Mouse (Mus musculus) frontal cortex, adult (tissue): ENCODE measurements at regions not wholly inside any gene's neighbourhood (a gene's known extent, or its start where the extent isn't known, plus 50 kb on each side); places are given as distances from the start of the nearest gene placed in this dataset.
A peak's percentile ranks its signal among the peaks of the same experiment; 100 is the strongest.

Experiments used
- ATAC-seq: cut with Nextera tagmentation; 2 replicates; pipeline ENCODE4 v1.9.2; 2017; ENCODE audit warnings: mild to moderate bottlenecking, moderate library complexity, mixed read lengths; ENCODE audit not compliant: low TSS enrichment

DNA sequence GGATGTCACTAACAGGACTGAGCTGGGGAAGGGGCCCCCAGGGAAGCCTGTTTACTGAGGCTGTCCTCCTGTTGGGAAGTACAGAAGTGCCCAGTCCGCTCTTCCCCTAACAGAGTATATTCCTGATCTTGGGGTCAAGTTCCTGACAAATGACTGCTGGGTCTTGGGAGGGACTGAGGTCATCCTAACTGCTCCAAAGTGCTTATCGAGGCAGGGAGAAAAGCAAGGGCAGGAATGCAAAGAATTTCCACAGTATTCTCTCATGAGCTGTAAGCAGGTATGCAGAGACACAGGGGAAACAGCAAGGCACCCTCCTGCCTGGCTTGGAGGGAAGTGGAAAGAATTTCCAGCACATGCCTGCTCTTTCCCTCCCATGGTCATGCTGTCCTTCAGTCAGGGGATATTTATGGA lies 107.9 kb downstream of the Oma1 start:
- ATAC-seq: no peak

DNA sequence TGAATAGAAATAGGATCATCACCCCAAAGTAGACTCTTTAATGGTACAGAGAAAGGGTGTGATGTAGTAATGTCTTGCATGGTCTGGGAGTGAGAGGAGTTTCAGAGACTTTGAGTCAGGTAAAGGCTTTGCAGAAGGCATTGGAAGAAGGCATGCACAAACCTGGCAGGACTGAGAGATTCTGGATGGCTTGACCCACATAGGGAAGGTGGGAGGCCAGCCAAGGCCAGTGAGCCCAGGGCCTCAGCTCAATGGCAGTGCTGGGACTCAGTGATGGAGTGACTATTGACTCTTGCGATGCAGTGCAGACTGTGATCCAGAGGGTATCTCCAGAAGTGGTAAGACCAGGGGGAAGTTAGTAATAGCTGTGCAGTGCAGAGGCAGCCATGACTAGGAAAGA lies 127.8 kb downstream of the Oma1 start:
- no peak for ATAC-seq

DNA sequence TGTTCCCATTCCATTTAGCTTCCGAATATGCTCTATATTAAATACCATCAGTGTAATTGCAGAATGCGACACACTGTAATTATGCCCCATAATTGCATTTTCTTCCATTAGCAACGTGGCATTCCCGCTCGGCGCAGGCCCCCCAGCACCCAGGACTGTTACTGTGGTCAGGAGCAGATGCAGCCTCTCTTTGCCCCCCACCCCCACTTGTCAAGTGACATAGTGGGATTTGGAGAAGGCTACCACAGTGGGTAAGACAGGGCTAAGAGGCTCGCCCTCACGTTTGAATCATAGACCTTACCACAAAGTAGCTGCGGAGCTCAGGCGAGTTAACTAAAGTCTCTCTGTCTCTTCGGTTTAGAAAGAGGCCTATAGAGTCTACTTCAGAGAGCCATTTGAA lies 128.3 kb downstream of the Oma1 start:
- ATAC-seq: no peak

DNA sequence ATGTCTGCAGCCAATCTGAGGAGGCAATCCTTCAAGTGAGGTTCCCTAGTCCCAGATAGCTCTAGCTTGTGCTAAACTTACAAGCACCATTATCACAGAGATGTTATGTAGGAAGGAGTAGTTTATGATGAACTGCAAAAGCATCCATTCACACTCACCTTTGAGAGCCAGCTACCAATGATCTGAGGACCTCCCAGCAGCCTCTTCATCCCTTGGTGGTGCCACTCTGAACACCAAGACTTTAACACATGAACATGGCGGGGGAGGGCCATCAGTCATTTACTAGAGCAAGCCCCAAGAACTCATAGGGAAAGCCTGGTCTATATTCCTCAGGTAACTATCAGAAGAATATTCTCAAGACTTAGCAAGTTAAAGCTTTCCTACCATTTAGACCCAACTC lies 135.7 kb downstream of the Oma1 start:
- ATAC-seq: no peak

DNA sequence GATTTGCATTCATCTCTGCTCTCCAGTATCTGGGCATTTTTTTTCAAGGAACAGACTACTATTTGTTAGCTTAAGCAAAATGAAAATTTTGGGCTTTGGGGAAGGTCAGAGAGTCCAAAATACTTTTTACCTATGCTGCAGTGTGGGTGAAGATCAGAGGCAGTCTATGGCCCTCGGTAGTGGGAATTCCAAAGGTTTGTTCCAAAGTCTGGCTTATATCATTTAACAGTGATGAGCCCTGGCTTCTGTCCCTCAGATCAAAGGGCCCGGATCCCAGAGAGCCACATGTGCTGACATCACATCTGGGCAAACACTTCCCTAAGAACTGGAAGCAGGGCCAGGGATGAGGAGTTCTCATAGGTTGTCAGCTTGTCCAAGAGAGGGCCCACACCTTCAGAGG lies 136.5 kb downstream of the Oma1 start:
- ATAC-seq: no peak

DNA sequence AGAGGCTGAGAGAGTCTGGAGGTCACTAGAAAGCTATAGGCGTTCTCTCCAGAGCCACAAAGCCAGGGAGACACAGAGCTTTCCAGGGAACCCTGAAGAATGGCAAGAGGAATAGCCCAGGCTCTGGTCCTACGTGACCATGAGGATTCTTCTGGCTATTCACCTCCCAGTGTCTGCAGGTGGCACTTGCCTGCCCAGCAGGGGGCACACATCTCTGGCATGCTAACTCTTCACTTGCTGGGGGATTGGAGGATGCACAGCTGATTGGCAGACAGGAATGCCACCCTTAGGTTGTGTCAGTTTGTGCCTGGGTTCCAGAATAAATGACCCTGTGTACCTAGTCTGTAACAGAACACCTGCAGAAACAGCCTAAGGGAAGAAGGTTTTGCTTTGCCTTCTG lies 141.8 kb downstream of the Oma1 start:
- no peak for ATAC-seq

DNA sequence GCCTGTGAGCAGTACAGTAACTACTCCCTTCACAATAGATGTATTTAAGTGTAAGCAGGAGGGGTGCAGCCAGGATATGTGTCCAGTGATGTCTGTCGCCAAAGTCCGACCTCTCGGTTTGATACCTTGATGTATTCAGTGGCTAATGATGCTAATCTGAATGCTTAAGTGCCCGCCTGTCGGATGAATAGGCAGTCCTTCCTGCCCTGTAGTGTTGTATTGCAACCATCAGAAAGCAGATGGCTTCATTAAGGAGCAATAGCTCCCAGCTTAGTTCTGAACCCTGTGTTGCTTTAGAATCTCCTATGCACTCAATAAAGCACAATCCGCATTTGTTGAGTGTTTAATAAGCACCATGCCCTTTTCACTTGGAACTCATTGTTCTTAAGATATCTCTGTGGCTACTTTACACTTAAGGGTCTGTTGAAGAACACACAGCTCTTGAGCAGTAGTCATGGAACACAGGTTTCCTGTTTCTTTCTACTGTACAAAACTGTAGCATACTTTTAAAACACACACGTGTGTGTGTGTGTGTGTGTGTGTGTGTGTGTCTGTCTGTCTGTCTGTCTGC lies 152.5 kb downstream of the Oma1 start:
- no peak for ATAC-seq

DNA sequence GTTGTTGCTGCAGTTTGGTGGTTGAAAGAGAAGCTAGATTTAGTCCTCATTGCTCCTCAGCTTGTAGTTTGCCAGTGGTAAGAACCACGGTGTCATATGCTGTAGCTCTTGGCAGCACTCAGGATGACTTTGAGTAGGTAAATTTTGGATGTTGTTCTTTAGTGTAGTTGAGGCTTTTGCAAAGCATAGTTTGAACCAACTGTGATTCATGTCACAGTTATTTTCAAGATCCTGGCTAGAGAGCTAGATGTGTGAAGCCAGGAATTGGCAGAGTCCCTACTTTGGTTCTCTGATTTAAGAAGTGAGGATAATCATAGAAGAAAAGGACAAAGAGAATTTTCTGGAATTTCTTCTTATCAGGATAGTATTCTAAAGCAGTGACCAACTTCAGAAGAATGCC lies 143.6 kb upstream of the Dab1 start:
- ATAC-seq: peak; percentile 97

DNA sequence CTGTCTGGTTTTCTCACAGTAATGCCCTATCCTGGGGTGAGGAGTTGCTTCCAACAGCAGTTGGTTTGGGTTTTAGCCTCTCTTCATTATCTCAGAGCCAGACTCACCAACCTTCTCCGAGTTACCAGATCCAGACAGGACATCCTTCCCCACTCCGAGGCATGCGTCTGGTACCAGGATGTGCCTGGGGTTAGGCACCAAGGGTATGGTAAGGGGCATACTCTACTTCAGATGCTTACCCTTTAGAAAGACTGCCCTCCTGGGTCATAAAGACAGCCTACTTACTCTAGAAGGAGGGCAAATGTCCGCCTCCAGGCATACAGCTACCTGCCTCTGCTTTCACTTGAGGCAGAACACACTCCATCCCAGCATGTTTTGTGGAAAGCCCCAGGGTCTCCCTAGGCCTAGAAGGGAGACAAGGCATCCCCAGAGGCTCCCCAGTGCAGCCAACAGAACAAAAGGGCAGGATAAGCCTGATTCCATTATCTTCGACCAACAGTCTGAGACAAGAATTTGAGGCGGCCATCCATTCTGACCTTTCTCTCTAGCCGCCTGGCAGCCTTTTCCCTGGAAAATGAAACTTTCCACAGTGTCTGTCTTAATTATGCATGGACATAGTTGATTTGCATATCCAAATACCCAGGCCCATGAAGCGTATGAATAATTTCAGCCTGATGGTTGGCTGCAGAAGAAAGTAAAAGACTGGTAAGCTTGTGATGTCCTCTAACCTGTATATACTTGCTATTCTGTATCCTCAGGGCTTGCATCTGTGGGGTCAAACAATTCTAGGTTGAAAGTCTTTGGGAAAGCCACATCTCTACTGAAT lies 132.8 kb upstream of the Dab1 start:
- no peak for ATAC-seq

DNA sequence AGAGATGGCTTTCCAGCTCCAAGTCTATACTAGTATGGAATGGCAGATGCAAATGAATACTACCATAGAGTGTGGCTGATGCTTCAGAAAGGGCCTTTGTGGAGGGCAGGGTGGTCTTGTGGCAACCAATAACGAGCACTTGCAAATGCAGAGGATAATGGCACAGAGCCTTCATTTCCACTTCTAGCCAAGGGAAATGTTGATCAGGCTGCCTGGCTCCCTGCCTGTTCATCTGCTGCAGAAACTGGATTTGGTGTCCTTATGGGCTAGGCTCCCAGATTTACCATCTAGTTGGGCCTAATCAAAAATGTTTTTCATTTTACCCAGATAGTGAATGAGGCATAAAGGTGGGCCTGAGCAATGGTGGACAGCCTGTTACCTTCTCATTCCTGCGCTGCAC lies 110.7 kb upstream of the Dab1 start:
- ATAC-seq: no peak

DNA sequence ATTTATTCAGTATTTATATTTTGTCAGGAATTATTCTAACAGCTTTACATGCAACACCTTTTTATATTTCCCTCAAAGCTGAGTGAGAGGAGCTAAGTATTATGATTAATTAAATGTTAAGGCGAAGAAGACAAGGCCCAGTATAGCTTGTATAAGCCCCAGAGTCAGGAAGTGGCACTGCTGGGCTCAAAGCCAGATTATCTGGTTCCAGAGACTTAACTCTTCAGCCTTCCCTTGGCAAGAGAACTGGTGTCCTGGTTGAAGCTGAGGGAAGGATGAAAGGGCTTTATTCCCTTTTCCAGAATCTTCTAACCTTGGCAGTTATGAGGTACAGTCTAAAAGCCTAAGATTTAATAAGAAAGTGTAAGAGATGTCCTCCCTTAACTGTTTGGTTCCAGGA lies 106.3 kb upstream of the Dab1 start:
- no peak for ATAC-seq

DNA sequence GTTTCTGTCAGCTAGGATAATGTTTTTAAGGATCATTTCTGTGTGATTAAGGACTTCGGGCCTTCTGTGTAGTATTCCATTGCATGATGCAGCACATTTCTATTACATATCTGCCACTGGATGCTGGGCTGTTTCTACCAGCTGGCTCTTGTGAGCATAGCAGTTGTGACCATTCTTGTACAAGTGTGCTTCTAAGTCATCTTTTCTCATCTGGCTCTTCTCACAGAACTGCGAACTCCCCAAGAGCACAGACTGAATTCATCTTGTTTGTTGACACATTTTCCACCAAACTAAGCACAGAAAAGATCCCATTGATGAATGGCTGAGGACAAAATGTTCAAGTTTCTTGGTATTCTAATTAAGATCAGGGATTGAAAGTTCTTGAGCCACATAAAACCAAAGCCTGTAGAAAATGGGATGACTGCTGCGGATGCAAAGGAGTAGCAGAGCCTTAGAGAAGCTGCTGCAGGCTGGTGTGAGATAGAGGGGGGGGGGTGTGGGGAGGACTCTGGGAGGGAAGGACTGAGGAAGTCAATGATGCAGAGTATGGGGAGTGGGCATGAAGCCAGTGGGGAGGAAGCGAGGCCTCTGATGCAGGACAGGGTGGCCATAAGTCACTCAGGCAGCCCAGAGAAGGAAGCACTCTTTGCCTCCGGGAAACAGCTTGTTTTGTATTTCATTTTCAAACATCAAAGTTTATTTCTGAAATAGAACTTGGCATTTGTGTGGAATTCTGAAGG lies 97.1 kb upstream of the Dab1 start:
- ATAC-seq: no peak

DNA sequence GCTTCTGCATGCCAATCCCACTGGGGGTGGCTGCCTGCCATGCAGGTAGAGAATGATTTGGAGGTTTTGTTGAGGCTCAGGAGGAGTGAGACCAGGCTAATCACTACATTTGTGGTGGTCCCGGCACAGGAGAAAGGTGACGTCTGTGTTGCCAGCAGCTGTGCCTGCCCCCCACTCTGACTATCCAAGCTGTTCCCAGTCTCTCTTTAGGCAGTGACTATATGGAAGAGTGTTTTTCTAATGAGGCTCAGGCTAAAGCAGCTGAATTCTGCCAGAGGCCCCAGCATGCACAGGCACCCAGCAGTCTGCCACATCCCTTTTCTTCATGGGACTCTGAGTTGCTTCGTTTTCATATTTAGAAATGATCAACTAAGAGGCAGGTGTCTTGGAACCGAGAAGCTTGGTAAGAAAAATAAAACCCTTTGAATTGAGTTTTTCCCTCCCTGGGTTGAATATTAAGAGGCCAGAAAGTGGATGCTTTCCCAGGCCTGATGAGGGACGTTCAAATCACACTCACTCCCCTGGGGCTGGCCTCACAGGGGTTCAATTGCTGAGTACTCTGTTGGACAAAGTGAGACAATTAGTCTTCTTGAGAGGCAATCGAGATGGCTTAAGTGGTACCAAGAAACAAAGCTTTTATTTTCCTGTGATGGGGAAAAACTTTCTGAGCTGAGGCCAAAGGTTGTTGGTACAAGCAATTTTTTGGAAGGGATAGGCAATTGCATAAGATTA lies 82.5 kb upstream of the Dab1 start:
- no peak for ATAC-seq

DNA sequence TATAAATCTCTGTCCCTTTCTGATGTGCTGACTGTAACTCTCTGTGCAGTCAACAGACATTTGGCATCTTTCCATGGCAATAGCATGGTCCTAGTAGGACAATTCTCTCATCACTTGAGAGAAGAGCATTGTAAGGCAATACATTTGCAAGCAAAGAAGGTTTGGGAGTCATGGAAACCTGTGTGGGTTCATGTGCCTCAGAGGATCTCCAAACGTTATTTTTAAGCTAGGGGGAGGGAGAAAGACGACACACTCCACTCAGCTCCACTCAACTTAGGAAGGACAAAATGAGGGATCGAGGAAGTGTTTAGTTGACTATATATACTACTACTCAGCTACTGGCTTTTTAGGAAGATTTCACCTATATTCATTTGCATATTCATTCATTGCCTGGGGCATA lies 78.2 kb upstream of the Dab1 start:
- ATAC-seq: peak; percentile 88

DNA sequence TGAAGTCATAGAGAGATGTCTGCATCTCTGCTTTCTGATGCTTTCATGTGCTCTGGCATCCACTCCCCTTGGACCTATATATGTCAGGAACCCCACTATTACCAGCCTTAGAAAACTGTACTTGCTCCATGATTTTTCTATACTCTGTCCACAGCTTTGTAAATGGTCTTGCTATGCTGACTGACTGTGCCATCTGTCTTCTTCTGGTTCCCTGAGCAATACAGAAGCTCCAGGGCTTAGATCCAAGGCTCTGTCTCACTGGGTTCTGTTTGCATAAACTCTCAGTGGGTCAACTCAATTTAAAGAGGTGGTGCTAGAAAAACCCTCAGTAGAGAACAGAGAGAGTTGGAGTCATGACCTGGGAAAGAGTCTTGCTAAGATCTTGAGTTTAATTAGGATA lies 71.9 kb upstream of the Dab1 start:
- no peak for ATAC-seq

DNA sequence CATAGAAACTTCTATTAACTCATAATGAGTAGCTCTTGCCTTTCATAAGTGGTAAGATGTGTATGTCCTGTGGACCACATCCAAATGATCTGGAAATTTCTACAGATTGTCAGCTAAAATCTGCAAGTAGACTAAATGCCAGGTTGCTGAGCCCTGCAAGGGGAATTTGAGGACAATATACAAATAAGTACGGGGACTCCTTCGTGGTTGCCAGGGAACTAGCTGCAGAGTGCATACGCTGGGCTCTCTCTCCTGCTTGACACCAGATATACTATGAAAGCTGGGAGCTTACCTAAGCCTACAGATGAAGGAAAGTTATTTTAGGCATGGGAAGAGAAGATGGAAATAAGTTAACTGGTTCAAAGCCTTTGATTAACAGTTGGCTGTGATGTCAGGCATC lies 66.7 kb upstream of the Dab1 start:
- ATAC-seq: peak; percentile 76

DNA sequence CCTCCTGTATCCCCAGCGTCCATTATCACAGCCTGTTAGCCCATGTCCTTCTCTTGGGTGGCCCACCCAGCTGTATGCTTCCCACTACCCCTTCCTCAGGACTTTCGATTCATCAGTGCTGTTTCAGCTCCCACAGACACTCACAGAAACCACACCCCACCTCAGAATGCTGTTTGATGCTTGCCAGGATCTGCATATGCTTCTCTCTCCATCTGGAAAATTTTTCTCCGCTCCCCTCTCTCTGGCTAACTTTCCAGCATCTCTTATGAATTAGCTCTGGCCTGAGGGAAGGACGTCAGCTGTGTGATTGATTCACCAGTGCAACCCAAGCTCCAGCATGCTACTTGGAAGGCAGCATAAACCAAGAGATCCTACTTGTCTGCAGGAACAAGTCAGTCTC lies 66.0 kb upstream of the Dab1 start:
- ATAC-seq: peak; percentile 69

DNA sequence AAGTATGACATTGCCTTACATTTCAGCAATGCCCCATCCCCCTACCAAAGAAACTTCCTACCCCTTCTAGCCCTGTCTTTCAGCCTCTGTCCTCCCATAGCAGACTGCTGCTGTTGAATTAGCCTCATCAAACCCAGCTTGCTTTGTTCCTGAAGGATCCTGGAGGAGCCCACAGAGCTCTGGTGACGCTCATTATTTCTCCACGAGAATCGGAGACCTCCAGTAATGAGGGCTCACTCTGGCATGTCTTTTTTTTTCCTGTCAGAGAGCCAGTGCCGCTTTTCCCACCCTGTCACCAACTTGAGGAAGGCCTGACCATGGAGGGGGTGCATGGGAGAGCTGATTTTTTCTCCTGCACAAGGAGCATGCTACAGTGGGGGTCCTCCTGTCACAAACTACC lies 64.6 kb upstream of the Dab1 start:
- ATAC-seq: no peak
